ENCODE assay signal across 21 mouse cellular contexts in the genomic region with DNA sequence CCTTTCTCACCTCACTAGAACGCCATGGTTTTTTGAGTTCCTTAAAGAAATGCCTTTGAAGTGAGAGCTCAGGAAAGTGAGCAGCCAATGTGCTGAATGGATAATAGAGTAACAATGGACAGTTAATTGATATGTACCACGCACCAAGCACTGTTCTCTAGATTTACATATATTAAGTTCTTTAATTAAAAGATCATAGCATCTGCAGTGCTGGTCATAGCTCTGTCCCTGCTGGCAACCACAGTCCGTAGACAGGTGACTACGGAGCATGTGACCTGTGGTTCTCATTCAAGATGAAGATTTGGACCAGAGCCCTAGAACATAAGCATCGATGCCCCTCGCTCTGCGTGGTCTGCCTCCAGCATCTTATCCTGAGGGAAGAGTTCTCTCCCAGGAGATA.
A peak's percentile ranks its signal among the peaks of the same experiment; 100 is the strongest.
DNase-seq lines count a peak whose midpoint lies in the region; ATAC-seq and TF ChIP-seq lines count a peak whose summit lies in the region.
"Had no signal": no experiment of that assay in that cellular context is flagged by ENCODE, and none has a peak within 500 bp of the region (broad histone marks: within the 10 kb centered on the region; RNA-seq: fewer than 3 reads in every experiment).

No protein-coding gene starts in this region.

- ATAC-seq in forebrain, embryonic 13.5 days = 0 out of 2 replicates have a peak, but pooled peaks have one; percentile 13
- ATAC-seq in neural tube, embryonic 12.5 days (ENCODE audit: low FRiP score, low read depth) = peak; percentile 33; the same call in 1 of the 2 replicates
- ATAC-seq in midbrain, embryonic 15.5 days (replicated peaks) = peak; percentile 61
- ATAC-seq: CD4-positive, CD25-positive, alpha-beta regulatory T cell, adult 4 months; inflammation-experienced regulatory T-cells, adult 6 months had no signal

- peaks cover 21% of the 10 kb centered on the region; the same call in 1 of the 2 replicates for H3K4me1 ChIP-seq in forebrain, embryonic 13.5 days
- H3K4me1 ChIP-seq in forebrain, embryonic 10.5 days = peaks cover 25% of the 10 kb centered on the region
- H3K4me1 ChIP-seq in neural tube, embryonic 12.5 days = no peaks in the 10 kb centered on the region
- H3K4me1 ChIP-seq in midbrain, embryonic 15.5 days = peaks cover 7% of the 10 kb centered on the region; the same call in 1 of the 2 replicates
- no peaks in the 10 kb centered on the region; the same call in 1 of the 2 replicates for H3K4me1 ChIP-seq in olfactory bulb, adult 2 months (ENCODE audit: control insufficient read depth, insufficient read depth, low read length)
- no peaks in the 10 kb centered on the region for H3K4me1 ChIP-seq in heart, adult 2 months (ENCODE audit: control insufficient read depth, insufficient read depth, low read length)
- H3K4me1 ChIP-seq: embryonic facial prominence, embryonic 15.5 days; stomach, embryonic 15.5 days had no signal

- no peak for TF ChIP-seq POLR2A in olfactory bulb, adult 2 months (IDR thresholded peaks at IDR 0.05; ENCODE audit: insufficient read depth, low read depth, low read length)
- no peak for TF ChIP-seq POLR2A in heart, adult 2 months (IDR thresholded peaks at IDR 0.05; ENCODE audit: insufficient read depth, low read depth, low read length)

- 65% methylated on average over 7 of the region's 7 CpGs for WGBS in forebrain, embryonic 13.5 days
- 88% methylated on average over 7 of the region's 7 CpGs for WGBS in forebrain, embryonic 10.5 days
- 85% methylated on average over 7 of the region's 7 CpGs for WGBS in neural tube, embryonic 12.5 days
- WGBS in midbrain, embryonic 15.5 days = 41% methylated on average over 7 of the region's 7 CpGs
- WGBS in olfactory bulb, adult 2 months = 75% methylated on average over 7 of the region's 7 CpGs
- WGBS in heart, adult 2 months = 82% methylated on average over 7 of the region's 7 CpGs

- no peaks in the 10 kb centered on the region for H3K9me3 ChIP-seq in forebrain, embryonic 13.5 days (replicated peaks)
- no peaks in the 10 kb centered on the region for H3K9me3 ChIP-seq in forebrain, embryonic 10.5 days
- no peaks in the 10 kb centered on the region for H3K9me3 ChIP-seq in neural tube, embryonic 12.5 days
- no peaks in the 10 kb centered on the region for H3K9me3 ChIP-seq in midbrain, embryonic 15.5 days
- H3K9me3 ChIP-seq: embryonic facial prominence, embryonic 15.5 days; stomach, embryonic 15.5 days had no signal

- no peaks in the 10 kb centered on the region for H3K36me3 ChIP-seq in forebrain, embryonic 13.5 days (ENCODE audit: poor library complexity, severe bottlenecking)
- no peaks in the 10 kb centered on the region for H3K36me3 ChIP-seq in forebrain, embryonic 10.5 days (replicated peaks)
- no peaks in the 10 kb centered on the region for H3K36me3 ChIP-seq in neural tube, embryonic 12.5 days
- H3K36me3 ChIP-seq in midbrain, embryonic 15.5 days (replicated peaks) = no peaks in the 10 kb centered on the region
- no peaks in the 10 kb centered on the region for H3K36me3 ChIP-seq in heart, adult 2 months (ENCODE audit: control insufficient read depth, insufficient read depth, low read length)
- H3K36me3 ChIP-seq: embryonic facial prominence, embryonic 15.5 days; stomach, embryonic 15.5 days had no signal

- TF ChIP-seq CTCF in olfactory bulb, adult 2 months (IDR thresholded peaks at IDR 0.05; ENCODE audit: insufficient read depth, low read depth, low read length) = no peak
- TF ChIP-seq CTCF in heart, adult 2 months (IDR thresholded peaks at IDR 0.05) = no peak

- no peak overlapping the region for H3K4me3 ChIP-seq in forebrain, embryonic 13.5 days
- H3K4me3 ChIP-seq in forebrain, embryonic 10.5 days = no peak overlapping the region
- no peak overlapping the region for H3K4me3 ChIP-seq in neural tube, embryonic 12.5 days
- no peak overlapping the region for H3K4me3 ChIP-seq in midbrain, embryonic 15.5 days
- no peak overlapping the region for H3K4me3 ChIP-seq in olfactory bulb, adult 2 months (ENCODE audit: insufficient read depth, low read depth, low read length)
- no peak overlapping the region for H3K4me3 ChIP-seq in heart, adult 2 months
- H3K4me3 ChIP-seq: embryonic facial prominence, embryonic 15.5 days; myocyte; stomach, embryonic 15.5 days had no signal

- TF ChIP-seq EP300 in heart, adult 2 months (IDR thresholded peaks at IDR 0.05; ENCODE audit: insufficient read depth, low read depth, low read length) = no peak

- no peak overlapping the region for H3K9ac ChIP-seq in forebrain, embryonic 13.5 days
- no peak overlapping the region for H3K9ac ChIP-seq in neural tube, embryonic 12.5 days
- H3K9ac ChIP-seq in midbrain, embryonic 15.5 days = no peak overlapping the region
- no peak overlapping the region for H3K9ac ChIP-seq in heart, adult 2 months (ENCODE audit: low read depth, low read length)
- H3K9ac ChIP-seq: embryonic facial prominence, embryonic 15.5 days; stomach, embryonic 15.5 days had no signal

- DNase-seq in forebrain, embryonic 10.5 days (ENCODE audit: extremely low spot score, low spot score) = no peak
- no peak for DNase-seq in neural tube, embryonic 10.5 days (ENCODE audit: extremely low spot score, low spot score)
- DNase-seq in heart, adult 2 months = no peak
- DNase-seq in spleen, postnatal 36 days (ENCODE audit: low spot score in 2 of 2) = no peak
- DNase-seq: adrenal gland, postnatal 25 days; cerebellum, adult 9-10 months; gastrocnemius, postnatal 14 days; kidney, adult 2 months; lung, postnatal 4 days; thymus, adult 18-20 months; thymus, postnatal 36 days had no signal

- H3K79me2 ChIP-seq in heart, adult 2 months (replicated peaks; ENCODE audit: control insufficient read depth, insufficient read depth, low read length) = no peaks in the 10 kb centered on the region

- H3K4me2 ChIP-seq in forebrain, embryonic 13.5 days = no peak overlapping the region
- no peak overlapping the region for H3K4me2 ChIP-seq in neural tube, embryonic 12.5 days (replicated peaks)
- no peak overlapping the region for H3K4me2 ChIP-seq in midbrain, embryonic 15.5 days
- H3K4me2 ChIP-seq: embryonic facial prominence, embryonic 15.5 days; stomach, embryonic 15.5 days had no signal

- intact Hi-C loops in heart, adult 2 months (cut with DNase I) = no loop called here

- H3K27me3 ChIP-seq in forebrain, embryonic 13.5 days = no peaks in the 10 kb centered on the region
- H3K27me3 ChIP-seq in forebrain, embryonic 10.5 days (ENCODE audit: poor library complexity, severe bottlenecking) = no peaks in the 10 kb centered on the region
- no peaks in the 10 kb centered on the region for H3K27me3 ChIP-seq in neural tube, embryonic 12.5 days (replicated peaks)
- H3K27me3 ChIP-seq in midbrain, embryonic 15.5 days (replicated peaks) = no peaks in the 10 kb centered on the region
- H3K27me3 ChIP-seq in heart, adult 2 months (ENCODE audit: control insufficient read depth, insufficient read depth, low read length) = no peaks in the 10 kb centered on the region
- H3K27me3 ChIP-seq: embryonic facial prominence, embryonic 15.5 days; stomach, embryonic 15.5 days had no signal

- H3K27ac ChIP-seq in forebrain, embryonic 13.5 days = no peak overlapping the region
- no peak overlapping the region for H3K27ac ChIP-seq in forebrain, embryonic 10.5 days
- H3K27ac ChIP-seq in neural tube, embryonic 12.5 days = no peak overlapping the region
- H3K27ac ChIP-seq in midbrain, embryonic 15.5 days = no peak overlapping the region
- H3K27ac ChIP-seq in olfactory bulb, adult 2 months (ENCODE audit: insufficient read depth, low read depth, low read length) = peak overlapping the region; percentile 2; the same call in 1 of the 2 replicates
- H3K27ac ChIP-seq in heart, adult 2 months = no peak overlapping the region
- H3K27ac ChIP-seq: embryonic facial prominence, embryonic 15.5 days; kidney, postnatal 0 days; stomach, embryonic 15.5 days had no signal
